Mouse (Mus musculus) forebrain, embryonic 13.5 days (tissue): ENCODE data around the gene Gpank1. TPM values are rescaled to one million over a fixed set of nuclear protein-coding genes. Genes with fewer than 3 reads are reported as not detected.
A peak's percentile ranks its signal among the peaks of the same experiment; 100 is the strongest.
"Not testable (repeated sequence)": the region's sequence is repeated elsewhere in the genome, so short reads cannot be mapped to it uniquely, and the experiment has no call there.

Source experiments
- ATAC-seq: fragments of 200-750 bp; cut with Nextera tagmentation; 2 replicates; pipeline ENCODE4 v1.8.0; 2017
- H3K27ac ChIP-seq: fragments of 300-500 bp; sonication (generic); 2 replicates; pipeline ENCODE4 v1.5.1; 2015; ENCODE audit warnings: inconsistent platforms, mild to moderate bottlenecking, moderate library complexity
- H3K27me3 ChIP-seq: fragments of 300-500 bp; sonication (generic); 2 replicates; pipeline ENCODE4 v1.6.1; 2015; ENCODE audit warnings: mild to moderate bottlenecking, inconsistent platforms
- H3K36me3 ChIP-seq: fragments of 300-500 bp; sonication (generic); 2 replicates; pipeline ENCODE4 v1.6.1; 2015; ENCODE audit warnings: mild to moderate bottlenecking, inconsistent platforms; ENCODE audit not compliant: poor library complexity, severe bottlenecking
- H3K4me1 ChIP-seq: fragments of 300-500 bp; sonication (generic); 2 replicates; pipeline ENCODE4 v1.6.1; 2015; ENCODE audit warnings: inconsistent platforms
- H3K4me2 ChIP-seq: fragments of 300-500 bp; sonication (generic); 2 replicates; pipeline ENCODE4 v1.6.1; 2015; ENCODE audit warnings: inconsistent platforms, mild to moderate bottlenecking, moderate library complexity
- H3K4me3 ChIP-seq: fragments of 300-500 bp; sonication (generic); 2 replicates; pipeline ENCODE4 v1.5.1; 2015; ENCODE audit warnings: mild to moderate bottlenecking, inconsistent platforms
- H3K9ac ChIP-seq: fragments of 300-500 bp; sonication (generic); 2 replicates; pipeline ENCODE4 v1.6.1; 2015; ENCODE audit warnings: mild to moderate bottlenecking, inconsistent platforms
- H3K9me3 ChIP-seq: fragments of 300-500 bp; sonication (generic); replicated peaks from 2 replicates; pipeline ENCODE4 v1.6.1; 2016; ENCODE audit warnings: inconsistent platforms
- WGBS: fragments of 180-500 bp; shearing (Covaris S2); methylation state at CpG from one replicate; pipeline ENCODE4 v1.1.7; 2015; 5-methylcytosine and 5-hydroxymethylcytosine counted together
- polyA plus RNA-seq: library from polyadenylated mRNA; unstranded; fragments of >200 nt; fragmentation: Nextera tagmentation; extraction: Ambion mirVana; gene quantifications from 2 replicates; pipeline ENCODE4 v1.2.1, GENCODE M21; 2015

The Gpank1 gene
- polyA plus RNA-seq, 1 experiment from 2014 or later, result 32.4 TPM

DNA sequence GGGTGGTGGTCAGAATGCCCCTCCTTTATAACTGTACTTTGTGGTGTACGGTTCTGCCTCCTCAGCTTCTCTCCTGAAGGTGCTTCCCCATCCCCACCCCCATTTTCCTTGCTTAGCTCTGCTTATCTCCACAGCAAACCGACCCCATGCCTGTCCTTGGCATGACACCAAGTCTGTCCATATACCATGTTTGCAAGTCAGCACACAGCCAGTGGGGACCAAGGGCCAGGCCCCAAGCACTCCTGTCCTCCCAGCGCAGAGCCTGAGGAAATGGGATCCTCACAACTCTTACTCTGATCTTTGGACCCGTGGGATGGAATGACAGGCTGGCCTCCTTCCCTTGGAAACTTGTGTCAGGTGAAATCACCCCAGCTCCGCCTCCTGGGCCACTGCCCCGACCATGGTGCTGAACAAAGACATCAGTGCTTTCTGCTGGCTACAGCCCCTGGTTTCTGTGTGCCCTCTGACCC lies 18.0 kb upstream of the Gpank1 start:
- H3K36me3 ChIP-seq, result peaks cover 57% of the 10 kb centered on the region
- WGBS, result 80% methylated on average over 6 of the region's 6 CpGs
- H3K27me3 ChIP-seq, result no peaks in the 10 kb centered on the region
- no peak overlapping the region for H3K4me2 ChIP-seq
- H3K4me1 ChIP-seq, result peaks cover 7% of the 10 kb centered on the region
- H3K27ac ChIP-seq, result no peak overlapping the region
- no peak overlapping the region for H3K4me3 ChIP-seq
- no peaks in the 10 kb centered on the region for H3K9me3 ChIP-seq
- H3K9ac ChIP-seq, result no peak overlapping the region
- ATAC-seq, result no peak

- H3K27ac ChIP-seq, result no peak overlapping the region
- H3K9me3 ChIP-seq, result no peaks in the 10 kb centered on the region
- H3K4me2 ChIP-seq, result no peak overlapping the region
- no peak for ATAC-seq
- H3K27me3 ChIP-seq, result no peaks in the 10 kb centered on the region
- peaks cover 49% of the 10 kb centered on the region for H3K36me3 ChIP-seq
- H3K4me1 ChIP-seq, result peaks cover 7% of the 10 kb centered on the region
- WGBS, result 89% methylated on average over 7 of the region's 7 CpGs
- no peak overlapping the region for H3K4me3 ChIP-seq
- peak overlapping the region; percentile 4; the same call in 1 of the 2 replicates for H3K9ac ChIP-seq
These were observed 17.2 kb upstream of the Gpank1 start for GRCm38 (mm10) chr17:35104079-35104478.

GRCm38 (mm10) chr17:35104754-35105153 lies 16.5 kb upstream of the Gpank1 start:
- Histone ChIP-seq H3K36me3 (peaks cover 42% of the 10 kb centered on the region), H3K9me3 (no peaks in the 10 kb centered on the region), H3K4me3 (no peak overlapping the region), H3K27ac (no peak overlapping the region), H3K4me2 (no peak overlapping the region), H3K9ac (0 out of 2 replicates have a peak overlapping the region, but pooled peaks have one; percentile 4), H3K27me3 (no peaks in the 10 kb centered on the region), H3K4me1 (peaks cover 7% of the 10 kb centered on the region)
- 82% methylated on average over 6 of the region's 6 CpGs for WGBS
- ATAC-seq, result no peak

DNA sequence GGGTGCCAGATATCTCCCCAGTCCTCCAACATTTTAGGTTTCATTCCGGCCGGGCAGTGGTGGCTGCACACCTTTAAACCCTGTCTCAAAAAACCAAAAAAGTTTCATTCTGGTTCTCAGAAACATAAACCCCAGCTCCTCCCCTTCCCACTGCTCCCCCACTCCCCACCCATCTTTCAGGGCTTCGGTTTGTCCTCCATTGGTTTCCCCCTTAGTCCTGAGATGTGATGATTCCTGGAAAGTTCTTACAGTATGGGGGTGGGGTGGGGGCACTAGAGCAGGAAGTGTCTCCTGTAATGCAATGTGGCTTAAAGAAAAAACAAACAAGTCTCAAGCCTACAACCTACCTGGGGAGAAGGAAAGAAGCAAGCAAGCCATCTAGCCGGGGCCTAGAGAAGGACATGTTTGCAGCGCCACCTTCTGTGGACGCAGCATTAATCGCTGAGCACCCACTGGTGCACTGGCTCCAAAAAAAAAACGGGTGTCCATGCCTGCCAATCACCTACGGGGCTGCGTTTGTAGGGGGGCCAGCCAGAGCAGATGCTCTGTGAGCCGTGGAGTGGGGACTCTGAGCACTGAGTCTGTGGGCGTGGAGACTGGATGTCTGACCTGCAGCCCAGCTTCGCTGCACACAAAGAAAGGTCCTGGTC lies 15.4 kb upstream of the Gpank1 start:
- Histone ChIP-seq H3K9ac (peak overlapping the region; percentile 57; the same call in 1 of the 2 replicates), H3K27ac (no peak overlapping the region; the same call in 1 of the 2 replicates), H3K27me3 (no peaks in the 10 kb centered on the region), H3K4me1 (peaks cover 7% of the 10 kb centered on the region), H3K36me3 (peaks cover 31% of the 10 kb centered on the region), H3K4me3 (peak overlapping the region; percentile 15; the same call in 1 of the 2 replicates), H3K9me3 (no peaks in the 10 kb centered on the region), H3K4me2 (peak overlapping the region; percentile 49)
- 23% methylated on average over 13 of the region's 13 CpGs for WGBS
- no peak for ATAC-seq

GRCm38 (mm10) chr17:35106522-35106921 lies 14.7 kb upstream of the Gpank1 start:
- ATAC-seq, result 0 out of 2 replicates have a peak, but pooled peaks have one; percentile 27
- peak overlapping the region; percentile 49 for H3K4me2 ChIP-seq

DNA sequence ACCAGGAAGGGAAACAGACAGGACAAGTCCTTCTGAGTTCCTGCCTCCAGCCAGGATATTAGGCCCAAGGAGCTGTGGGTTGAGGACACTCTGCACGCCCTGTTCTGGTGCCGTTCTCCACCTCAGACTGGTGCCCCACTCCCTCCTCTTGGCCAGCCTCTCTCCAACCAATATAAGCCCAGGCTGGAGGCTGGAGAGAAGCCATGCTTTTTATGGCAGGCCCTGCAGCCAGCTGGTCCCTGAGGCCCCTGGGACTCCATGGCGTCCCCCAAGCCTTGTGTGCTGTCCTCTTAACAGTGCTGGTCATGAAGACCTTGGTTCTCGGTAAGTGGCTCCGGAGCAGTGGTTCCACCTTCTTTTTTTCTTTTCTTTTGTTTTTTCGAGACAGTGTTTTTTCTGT lies 13.2 kb upstream of the Gpank1 start, which contains the start of gene Ly6g5c:
TSS of gene Ly6g5c (plus strand) at position 183 of the 400 bp plus-strand sequence.
- no peak within 1 kb of the TSS for H3K4me2 ChIP-seq
- no peaks in the 10 kb centered on the region for H3K27me3 ChIP-seq
- no peak for ATAC-seq
- H3K4me3 ChIP-seq, result no peak within 1 kb of the TSS
- no peak within 1 kb of the TSS for H3K27ac ChIP-seq
- H3K4me1 ChIP-seq, result peaks cover 7% of the 10 kb centered on the region
- WGBS, result 86% methylated on average over 6 of the region's 6 CpGs
- no peaks in the 10 kb centered on the region for H3K9me3 ChIP-seq
- no peak within 1 kb of the TSS for H3K9ac ChIP-seq
- H3K36me3 ChIP-seq, result peaks cover 9% of the 10 kb centered on the region

More at GRCm38 (mm10) chr17:35106522-35106921, 14.7 kb upstream of the Gpank1 start:
- no peaks in the 10 kb centered on the region for H3K9me3 ChIP-seq
- H3K27me3 ChIP-seq, result no peaks in the 10 kb centered on the region
- 58% methylated on average over 3 of the region's 3 CpGs for WGBS
- no peak overlapping the region for H3K27ac ChIP-seq
- peaks cover 24% of the 10 kb centered on the region for H3K36me3 ChIP-seq
- H3K4me3 ChIP-seq, result no peak overlapping the region; the same call in 1 of the 2 replicates
- peaks cover 7% of the 10 kb centered on the region for H3K4me1 ChIP-seq
- 0 out of 2 replicates have a peak overlapping the region, but pooled peaks have one; percentile 57 for H3K9ac ChIP-seq

DNA sequence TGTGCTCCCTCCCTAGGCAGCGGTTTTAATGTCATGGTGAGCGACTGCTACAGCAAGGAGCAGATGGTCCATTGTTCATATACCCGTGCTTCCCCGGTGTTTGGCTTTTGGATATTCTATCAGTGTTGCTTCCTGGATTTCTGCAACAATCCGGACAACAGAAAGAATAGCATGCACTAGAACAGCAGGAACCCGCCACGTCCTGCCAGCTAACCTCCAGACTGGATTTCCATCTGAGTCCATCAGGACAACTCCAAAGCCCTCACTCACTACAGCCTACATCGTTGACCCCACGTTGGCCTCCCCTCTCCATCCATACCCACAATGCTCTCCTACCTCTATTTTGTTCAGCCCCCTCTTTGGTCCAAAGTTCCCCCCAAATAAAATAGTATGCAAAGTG lies 9.5 kb upstream of the Gpank1 start:
- ATAC-seq, result no peak
- H3K9ac ChIP-seq, result peak overlapping the region; percentile 12; the same call in 1 of the 2 replicates
- WGBS, result 73% methylated on average over 9 of the region's 9 CpGs
- no peaks in the 10 kb centered on the region for H3K4me1 ChIP-seq
- no peaks in the 10 kb centered on the region for H3K27me3 ChIP-seq
- H3K4me2 ChIP-seq, result no peak overlapping the region
- no peak overlapping the region for H3K27ac ChIP-seq
- H3K36me3 ChIP-seq, result peaks cover 31% of the 10 kb centered on the region
- H3K9me3 ChIP-seq, result no peaks in the 10 kb centered on the region
- H3K4me3 ChIP-seq, result no peak overlapping the region

DNA sequence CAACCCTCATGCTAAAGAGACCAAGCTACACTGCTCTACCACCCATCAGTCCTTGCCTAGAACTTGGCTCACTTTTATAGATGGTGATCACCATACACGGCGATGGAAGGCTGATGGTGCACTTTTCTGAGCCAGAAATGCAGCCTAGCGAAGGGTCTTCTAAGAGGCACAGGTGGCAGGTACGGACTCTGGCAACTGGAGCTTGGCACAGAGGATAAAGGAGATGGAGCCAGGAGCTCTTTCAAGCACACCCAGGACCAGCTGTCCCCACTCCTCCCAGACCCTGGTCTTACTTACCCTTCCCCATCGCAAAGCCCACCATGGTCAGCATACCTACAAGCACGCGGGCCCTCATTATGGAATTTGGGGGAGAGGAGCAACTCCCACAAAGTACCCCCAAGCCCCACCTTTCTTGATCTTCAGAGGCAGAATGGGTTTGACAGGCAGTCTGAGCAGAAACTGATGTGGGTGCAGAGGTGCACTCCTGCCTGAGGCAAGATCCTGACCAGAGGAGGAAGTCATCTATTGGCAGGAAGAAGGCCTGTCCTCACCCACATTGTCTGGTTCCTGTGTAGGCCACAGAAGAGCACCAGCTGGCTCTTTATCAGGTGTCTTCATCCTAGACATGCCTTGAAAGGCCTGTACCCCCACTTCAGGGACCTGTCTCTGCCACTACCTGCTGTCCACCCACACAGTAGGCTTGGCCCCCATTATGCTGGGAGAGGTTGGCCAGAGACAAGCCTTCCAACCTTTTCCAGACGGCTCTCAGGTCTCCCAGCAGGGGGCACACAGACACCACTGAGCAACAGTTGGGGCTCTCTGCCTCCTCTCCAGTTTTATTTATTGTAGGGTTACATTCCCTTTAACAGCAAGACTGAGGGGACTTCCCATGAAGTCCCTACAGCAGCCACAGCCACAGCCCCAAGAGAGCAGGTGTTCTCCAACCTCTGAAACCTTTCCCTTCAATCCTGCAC lies 5.9 kb upstream of the Gpank1 start, which contains the start of gene Ly6g5b:
TSS of gene Ly6g5b (minus strand) at position 383 of the 974 bp plus-strand sequence.
- peaks cover 52% of the 10 kb centered on the region for H3K36me3 ChIP-seq
- H3K4me1 ChIP-seq, result peaks cover 9% of the 10 kb centered on the region
- H3K27me3 ChIP-seq, result no peaks in the 10 kb centered on the region
- no peak within 1 kb of the TSS for H3K27ac ChIP-seq
- no peak within 1 kb of the TSS for H3K4me2 ChIP-seq
- H3K9ac ChIP-seq, result no peak within 1 kb of the TSS; the same call in 1 of the 2 replicates
- WGBS, result 85% methylated on average over 8 of the region's 8 CpGs
- no peak for ATAC-seq
- no peak within 1 kb of the TSS for H3K4me3 ChIP-seq
- no peaks in the 10 kb centered on the region for H3K9me3 ChIP-seq

DNA sequence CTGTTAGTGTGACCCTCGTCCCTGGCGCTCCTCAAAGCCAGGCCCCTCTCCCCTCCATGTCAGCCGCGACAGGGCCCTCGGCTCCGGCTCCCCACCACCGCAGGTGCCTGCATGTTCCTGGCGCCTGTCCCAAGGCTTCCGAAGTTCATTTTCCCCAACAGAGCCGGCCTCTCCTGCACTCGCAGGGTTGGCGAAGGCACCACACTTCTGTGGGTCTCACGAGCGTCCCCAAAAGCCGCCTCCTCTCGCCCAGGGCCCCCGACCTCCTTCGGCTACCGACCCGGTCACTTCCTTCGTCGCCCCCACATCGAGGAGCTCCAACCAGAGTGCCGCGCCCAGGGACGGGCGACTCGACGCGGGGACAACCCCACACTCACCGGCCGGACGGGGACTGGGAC lies 511 bp upstream of the Gpank1 start:
- Histone ChIP-seq H3K27me3 (no peaks in the 10 kb centered on the region), H3K4me2 (peak overlapping the region; percentile 94), H3K4me1 (peaks cover 29% of the 10 kb centered on the region), H3K9me3 (no peaks in the 10 kb centered on the region), H3K36me3 (peaks cover 54% of the 10 kb centered on the region), H3K4me3 (peak overlapping the region; percentile 88), H3K9ac (peak overlapping the region; percentile 90), H3K27ac (peak overlapping the region; percentile 15; the same call in 1 of the 2 replicates)
- ATAC-seq, result no peak
- WGBS, result 1% methylated on average over 33 of the region's 33 CpGs

- H3K4me1 ChIP-seq, result peaks cover 41% of the 10 kb centered on the region
- peak within 1 kb of the TSS; percentile 94 for H3K4me2 ChIP-seq
- under 1% methylated on average over 19 of the region's 19 CpGs for WGBS
- peaks cover 44% of the 10 kb centered on the region for H3K36me3 ChIP-seq
- H3K4me3 ChIP-seq, result peak within 1 kb of the TSS; percentile 88
- H3K9me3 ChIP-seq, result no peaks in the 10 kb centered on the region
- H3K27me3 ChIP-seq, result no peaks in the 10 kb centered on the region
- peak; percentile 7; the same call in 1 of the 2 replicates for ATAC-seq
- H3K9ac ChIP-seq, result peak within 1 kb of the TSS; percentile 90
- peak within 1 kb of the TSS; percentile 90 for H3K27ac ChIP-seq
These were observed 632 bp downstream of the Gpank1 start, which contains the start of gene Csnk2b for GRCm38 (mm10) chr17:35121871-35122303. Csnk2b (minus strand) TSS chr17:35122053.

GRCm38 (mm10) chr17:35123287-35123686 lies 2.0 kb downstream of the Gpank1 start:
- not testable (repeated sequence) for H3K9me3 ChIP-seq, H3K4me3 ChIP-seq, H3K4me2 ChIP-seq, H3K27ac ChIP-seq, H3K27me3 ChIP-seq, ATAC-seq, H3K9ac ChIP-seq
- H3K36me3 ChIP-seq, result peaks cover 39% of the 10 kb centered on the region
- 92% methylated on average over 9 of the region's 9 CpGs for WGBS
- peaks cover 50% of the 10 kb centered on the region for H3K4me1 ChIP-seq
